Mouse (Mus musculus) embryonic stem cell, embryonic (primary cell): ENCODE data around the gene Wdr5.

Experiments used
- CTCF ChIA-PET, 4 experiments: fragments of 300-600 bp in 2 of 4; fragments of 350-600 bp in 2 of 4; sonication (Branson Sonifier 250); formaldehyde crosslinking; loops; one replicate each; lab custom pipeline; 2022; ENCODE audit warnings: inconsistent platforms in 2 of 4; lab: Charles Lee
- POLR2A ChIA-PET, 4 experiments: fragments of 300-600 bp in 2 of 4; fragments of 350-600 bp in 2 of 4; sonication (Branson Sonifier 250); formaldehyde crosslinking; loops; one replicate each; lab custom pipeline; 2022; ENCODE audit warnings: antibody characterized with exemption in 4 of 4, inconsistent platforms in 1 of 4; lab: Charles Lee

Gene Wdr5

DNA sequence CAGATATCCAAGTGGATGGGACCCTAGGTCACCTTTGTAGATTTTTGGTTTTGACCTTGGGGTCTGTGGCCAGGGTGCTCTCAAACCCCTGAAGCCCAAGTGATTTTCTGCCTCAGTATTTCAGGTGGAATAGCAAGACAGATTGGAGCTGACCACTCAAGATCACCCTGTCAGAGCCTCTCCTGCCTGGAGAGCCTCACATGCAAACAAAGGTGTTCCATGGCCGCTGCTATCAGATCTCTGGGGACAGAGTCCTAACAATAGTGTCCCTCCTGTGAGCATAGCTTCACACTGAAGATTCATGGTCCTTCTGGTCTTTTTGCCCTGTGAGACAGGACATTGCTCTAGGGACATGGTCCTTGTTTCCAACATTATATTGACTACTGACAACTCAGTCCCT lies 46.2 kb downstream of the Wdr5 start:
- CTCF ChIA-PET = no interaction called here
- POLR2A ChIA-PET = no interaction called here

- ChIA-PET POLR2A (interaction anchor here in 2 of 4 experiments (0.6 to 0.9 kb wide), 3 partner anchors 9 to 536 kb away, joined by 4 to 9 read pairs (median 4); no protein-coding TSS in a partner anchor), CTCF (interaction anchor here in 1 of 4 experiments (1.2 kb wide), 1 partner anchor 9 kb away, joined by 4 read pairs; no protein-coding TSS in a partner anchor)
Observed at GRCm38 (mm10) chr2:27561829-27562228, 46.9 kb downstream of the Wdr5 start.

DNA sequence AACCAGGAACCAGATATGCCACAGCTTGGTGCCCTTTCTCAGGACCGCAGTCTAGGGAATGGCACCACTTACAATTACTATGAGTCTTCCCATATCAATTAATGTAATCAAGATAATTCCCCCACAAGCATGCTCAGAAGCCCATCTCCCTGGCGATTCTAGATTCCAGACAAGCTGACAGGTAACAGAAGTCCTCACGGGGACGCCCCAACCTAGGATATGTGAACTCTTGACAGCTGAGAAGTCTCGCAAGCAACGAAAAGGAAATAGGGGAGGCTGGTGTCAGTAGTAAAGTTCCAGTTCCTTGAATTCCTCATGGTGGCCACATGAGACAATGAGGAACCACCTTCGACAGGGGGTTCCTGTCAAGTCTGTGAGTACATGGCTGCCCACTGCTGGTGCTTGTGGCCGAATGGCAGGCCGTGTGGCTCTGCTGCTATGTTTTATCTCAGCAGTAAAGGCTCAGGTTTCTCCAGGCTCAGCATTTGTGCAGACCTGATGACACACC lies 48.7 kb downstream of the Wdr5 start:
- POLR2A ChIA-PET = interaction anchor here in 2 of 4 experiments (0.6 to 1.2 kb wide), 4 partner anchors 10 to 154 kb away, joined by 3 to 5 read pairs (median 4); no protein-coding TSS in a partner anchor
- CTCF ChIA-PET = interaction anchor here in 2 of 4 experiments (0.8 kb wide), 2 partner anchors 11 to 40 kb away, joined by 3 to 5 read pairs; no protein-coding TSS in a partner anchor

- CTCF ChIA-PET = interaction anchor here in 3 of 4 experiments (0.6 to 1.9 kb wide), 4 partner anchors 12 to 81 kb away, joined by 3 to 8 read pairs (median 3); no protein-coding TSS in a partner anchor
- POLR2A ChIA-PET = interaction anchor here in 1 of 4 experiments (1.1 to 1.2 kb wide), 2 partner anchors 9 to 24 kb away, joined by 3 to 4 read pairs; no protein-coding TSS in a partner anchor
Observed at GRCm38 (mm10) chr2:27564694-27565093, 49.7 kb downstream of the Wdr5 start.

DNA sequence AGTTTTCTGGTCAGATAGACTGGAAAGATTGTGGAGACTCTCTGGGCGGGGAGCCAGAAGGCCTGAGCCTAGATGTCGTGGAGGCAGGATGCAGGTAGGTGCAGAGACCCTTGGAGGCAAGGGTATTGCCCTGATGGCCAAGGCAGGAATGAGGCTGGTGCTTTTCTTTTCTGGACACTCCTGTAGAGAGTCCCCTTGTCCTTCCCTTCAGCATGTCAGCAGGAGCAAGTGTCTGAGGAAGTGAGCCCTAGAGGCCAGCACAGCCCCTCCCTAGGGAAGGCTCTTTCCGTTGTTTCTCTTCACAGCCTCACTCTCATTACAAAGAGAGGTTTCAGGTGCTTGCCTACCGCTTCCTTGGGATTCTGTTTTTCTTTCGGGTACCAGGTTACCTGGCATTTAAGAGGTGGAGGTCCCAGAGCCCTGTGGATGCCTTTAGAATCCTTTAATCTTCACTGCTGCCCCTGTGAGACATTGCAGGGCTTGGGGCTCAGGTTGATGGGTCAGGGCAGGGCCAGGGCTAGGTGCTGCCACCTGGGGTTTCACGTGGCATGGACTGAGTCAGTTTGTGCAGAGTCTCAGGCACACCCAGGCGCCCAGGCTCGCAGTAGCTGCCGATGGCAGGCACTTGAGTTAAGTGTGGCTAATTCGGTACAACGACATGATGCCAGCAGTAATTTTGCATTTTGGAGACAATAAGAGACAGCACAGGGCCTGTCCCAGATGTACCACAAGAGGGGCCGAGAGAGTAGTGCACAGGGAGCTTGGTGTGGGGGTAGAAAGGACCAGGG lies 50.6 kb downstream of the Wdr5 start:
- POLR2A ChIA-PET = interaction anchor here in 1 of 4 experiments (1.2 to 1.3 kb wide), 2 partner anchors 24 to 25 kb away, joined by 3 read pairs; no protein-coding TSS in a partner anchor
- CTCF ChIA-PET = interaction anchor here in 3 of 4 experiments (0.5 to 1.9 kb wide), 4 partner anchors 12 to 1057 kb away, joined by 3 to 8 read pairs (median 4); no protein-coding TSS in a partner anchor

- ChIA-PET CTCF (interaction anchor here in 1 of 4 experiments (1.3 kb wide), 1 partner anchor 17 kb away, joined by 4 read pairs; no protein-coding TSS in a partner anchor), POLR2A (interaction anchor here in 2 of 4 experiments (0.6 to 1.3 kb wide), 10 partner anchors 11 to 652 kb away, joined by 3 to 8 read pairs (median 3); no protein-coding TSS in a partner anchor)
Observed at GRCm38 (mm10) chr2:27570856-27571255, 55.9 kb downstream of the Wdr5 start.

GRCm38 (mm10) chr2:27572261-27572793 lies 57.4 kb downstream of the Wdr5 start:
- ChIA-PET POLR2A (interaction anchor here in 2 of 4 experiments (0.9 to 1.8 kb wide), 4 partner anchors 33 to 112 kb away, joined by 3 to 5 read pairs (median 4); no protein-coding TSS in a partner anchor), CTCF (interaction anchor here in 1 of 4 experiments (2.5 kb wide), 1 partner anchor 20 kb away, joined by 6 read pairs; no protein-coding TSS in a partner anchor)

DNA sequence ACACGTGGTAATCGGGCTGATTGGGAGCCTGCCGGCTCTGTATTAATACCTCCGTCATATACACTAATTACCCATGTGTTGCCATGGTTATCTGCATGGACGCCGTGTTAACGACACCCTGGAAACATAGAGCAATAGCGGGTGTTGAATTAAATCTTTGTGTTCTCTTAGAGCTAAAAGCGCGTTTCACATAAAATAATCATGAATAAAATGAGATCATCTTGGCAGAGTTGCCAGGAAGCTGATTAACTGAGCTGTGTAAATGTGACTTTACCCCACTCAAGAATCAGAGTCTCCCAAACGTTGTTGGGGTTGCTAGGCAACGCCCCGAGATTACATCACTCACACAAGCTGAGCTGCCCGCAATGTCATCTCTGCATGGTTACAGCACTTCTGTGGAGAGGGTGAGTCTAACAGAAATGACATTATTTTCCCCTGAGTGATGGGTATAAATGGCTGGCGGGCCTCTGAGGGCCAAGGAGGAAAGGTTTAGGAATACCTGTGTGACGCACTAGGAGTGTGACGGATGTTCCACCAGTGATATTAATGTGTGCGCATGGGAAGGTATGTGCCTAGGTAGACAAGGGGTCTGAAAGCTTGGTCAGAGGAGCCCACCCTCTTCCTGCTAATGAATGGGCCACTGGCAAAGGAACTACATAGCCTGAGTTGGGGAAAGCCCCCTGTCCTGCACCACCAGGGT lies 58.1 kb downstream of the Wdr5 start:
- POLR2A ChIA-PET = interaction anchor here in 2 of 4 experiments (0.9 to 1.8 kb wide), 9 partner anchors 9 to 119 kb away, joined by 3 to 5 read pairs (median 4); no protein-coding TSS in a partner anchor
- CTCF ChIA-PET = interaction anchor here in 2 of 4 experiments (0.6 to 2.5 kb wide), 4 partner anchors 12 to 157 kb away, joined by 3 to 6 read pairs (median 4); no protein-coding TSS in a partner anchor

GRCm38 (mm10) chr2:27573628-27573966 lies 58.6 kb downstream of the Wdr5 start:
- ChIA-PET POLR2A (interaction anchor here in 2 of 4 experiments (0.9 to 1.8 kb wide), 8 partner anchors 9 to 120 kb away, joined by 3 to 5 read pairs (median 4); no protein-coding TSS in a partner anchor), CTCF (interaction anchor here in 2 of 4 experiments (0.6 to 2.5 kb wide), 5 partner anchors 12 to 156 kb away, joined by 3 to 6 read pairs (median 4); no protein-coding TSS in a partner anchor)

GRCm38 (mm10) chr2:27576416-27576815 lies 61.5 kb downstream of the Wdr5 start:
- ChIA-PET CTCF (interaction anchor here in 1 of 4 experiments (0.6 kb wide), 1 partner anchor 9 kb away, joined by 4 read pairs; no protein-coding TSS in a partner anchor), POLR2A (no interaction called here)

GRCm38 (mm10) chr2:27578552-27578951 lies 63.6 kb downstream of the Wdr5 start:
- POLR2A ChIA-PET = no interaction called here
- CTCF ChIA-PET = no interaction called here

DNA sequence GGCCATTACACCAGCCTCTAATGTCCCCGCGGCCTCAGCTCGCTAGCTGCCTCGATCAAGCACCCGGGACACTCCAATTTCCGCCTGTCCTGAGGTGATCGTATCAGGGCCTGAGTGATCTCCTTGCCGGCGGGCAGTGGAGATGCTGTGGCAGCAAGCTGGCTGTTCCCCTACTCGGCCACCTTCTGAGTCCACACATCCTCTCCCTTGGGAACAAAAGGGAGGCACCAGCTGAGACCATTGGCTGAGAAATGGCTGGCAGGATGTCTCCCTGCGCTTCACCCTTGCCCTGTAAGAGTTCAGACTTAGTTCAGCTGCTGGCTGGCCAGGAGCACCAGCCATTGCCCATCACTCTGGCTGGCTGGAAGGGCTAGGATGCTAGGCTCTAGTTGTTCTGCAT lies 67.2 kb downstream of the Wdr5 start:
- POLR2A ChIA-PET = interaction anchor here in 2 of 4 experiments (0.8 to 1.3 kb wide), 4 partner anchors 8 to 165 kb away, joined by 3 to 4 read pairs (median 4); no protein-coding TSS in a partner anchor
- CTCF ChIA-PET = interaction anchor here in 1 of 4 experiments (0.5 kb wide), 1 partner anchor 165 kb away, joined by 5 read pairs; no protein-coding TSS in a partner anchor

GRCm38 (mm10) chr2:27583019-27583418 lies 68.1 kb downstream of the Wdr5 start:
- CTCF ChIA-PET = interaction anchor here in 1 of 4 experiments (1.1 kb wide), 1 partner anchor 30 kb away, joined by 3 read pairs; no protein-coding TSS in a partner anchor
- POLR2A ChIA-PET = interaction anchor here in 2 of 4 experiments (1.0 to 1.3 kb wide), 3 partner anchors 9 to 163 kb away, joined by 3 to 8 read pairs (median 4); no protein-coding TSS in a partner anchor

- CTCF ChIA-PET = interaction anchor here (0.6 to 1.6 kb wide), 12 partner anchors 8 to 593 kb away, joined by 3 to 6 read pairs (median 4); no protein-coding TSS in a partner anchor
- POLR2A ChIA-PET = interaction anchor here in 2 of 4 experiments (0.6 to 0.7 kb wide), 2 partner anchors 110 to 164 kb away, joined by 3 read pairs; no protein-coding TSS in a partner anchor
Observed at GRCm38 (mm10) chr2:27584546-27584945, 69.6 kb downstream of the Wdr5 start.
